Mouse (Mus musculus) stomach, postnatal 0 days (tissue): ENCODE measurements around the gene Kitl. TPM values are rescaled to one million over a fixed set of nuclear protein-coding genes. Genes with fewer than 3 reads are reported as not detected.

Experiments
- ATAC-seq: fragments of 200-750 bp; cut with Nextera tagmentation; 2 replicates; pipeline ENCODE4 v1.8.0; 2017; ENCODE audit not compliant: low FRiP score, low TSS enrichment
- DNase-seq: peaks from one replicate; pipeline ENCODE4 v3.0.0-alpha.2; 2016; ENCODE audit warnings: low spot score
- H3K27ac ChIP-seq: fragments of 300-500 bp; sonication (generic); replicated peaks from 2 replicates; pipeline ENCODE4 v1.5.1; 2014; ENCODE audit warnings: mild to moderate bottlenecking, control low read depth
- H3K27me3 ChIP-seq: fragments of 300-500 bp; sonication (generic); 2 replicates; pipeline ENCODE4 v1.6.1; 2014; ENCODE audit warnings: low read length; ENCODE audit not compliant: control insufficient read depth, insufficient read depth
- H3K36me3 ChIP-seq: fragments of 300-500 bp; sonication (generic); 2 replicates; pipeline ENCODE4 v1.6.1; 2014; ENCODE audit warnings: low read length, mixed read lengths; ENCODE audit not compliant: control insufficient read depth, insufficient read depth
- H3K4me1 ChIP-seq: fragments of 300-500 bp; sonication (generic); replicated peaks from 2 replicates; pipeline ENCODE4 v1.6.1; 2014; ENCODE audit warnings: antibody characterized with exemption; ENCODE audit not compliant: control insufficient read depth, insufficient read depth
- H3K4me2 ChIP-seq: fragments of 300-500 bp; sonication (generic); replicated peaks from 2 replicates; pipeline ENCODE4 v1.6.1; 2014; ENCODE audit warnings: low read depth, mild to moderate bottlenecking, control low read depth, moderate library complexity
- H3K4me3 ChIP-seq: fragments of 300-500 bp; sonication (generic); 2 replicates; pipeline ENCODE4 v1.5.1; 2014; ENCODE audit warnings: low read depth, low read length, control low read depth
- H3K9ac ChIP-seq: fragments of 300-500 bp; sonication (generic); 2 replicates; pipeline ENCODE4 v1.6.1; 2014; ENCODE audit warnings: mild to moderate bottlenecking, low read length, control low read depth, mixed read lengths
- H3K9me3 ChIP-seq: fragments of 300-500 bp; sonication (generic); 2 replicates; pipeline ENCODE4 v1.6.1; 2016; ENCODE audit warnings: low read length; ENCODE audit not compliant: control insufficient read depth
- CTCF ChIP-seq: IDR thresholded peaks from 2 replicates; pipeline ENCODE4 v1.5.1; 2016; ENCODE audit warnings: antibody characterized with exemption, low read depth, mild to moderate bottlenecking, moderate library complexity
- EP300 ChIP-seq: optimal IDR thresholded peaks from 2 replicates; pipeline ENCODE3; 2016; ENCODE audit warnings: antibody characterized with exemption
- WGBS: fragments of 180-500 bp; shearing (Covaris S2); extraction: QIAGEN DNeasy Blood & Tissue Kit; methylation state at CpG from one replicate; pipeline ENCODE4 v1.1.7; 2014; 5-methylcytosine and 5-hydroxymethylcytosine counted together
- microRNA-seq: library from miRNA; unstranded; fragments of <30 nt; microRNA quantifications from one replicate; pipeline ENCODE4, GENCODE M21; 2016
- polyA plus RNA-seq: library from polyadenylated mRNA; unstranded; fragments of >200 nt; fragmentation: Nextera tagmentation; extraction: Ambion mirVana; gene quantifications from 2 replicates; pipeline ENCODE4 v1.2.1, GENCODE M21; 2015

The Kitl gene
- polyA plus RNA-seq, 1 experiment from 2014 or later: 20.6 TPM

DNA sequence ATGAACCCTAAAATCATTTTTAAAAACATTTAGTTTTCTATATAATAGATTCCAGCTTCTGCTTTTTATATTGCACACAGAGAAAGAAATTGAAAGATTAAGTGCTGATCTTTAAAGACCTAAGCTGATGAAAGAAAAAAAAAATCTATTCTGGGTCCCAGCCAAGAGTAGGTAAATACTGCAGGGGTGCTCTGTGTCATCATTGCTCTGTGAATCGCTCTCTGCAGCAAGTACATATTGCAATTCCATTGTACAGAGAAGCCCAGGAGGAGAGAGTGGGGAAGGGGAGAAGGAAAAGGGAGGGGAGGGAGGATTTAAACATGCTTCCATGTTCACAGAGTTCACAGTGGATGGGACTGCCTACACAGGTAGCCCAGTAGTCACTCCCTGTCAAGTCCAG, 116.9 kb downstream of the Kitl start:
- no peak for ATAC-seq
- 41% methylated on average over 1 of the region's 1 CpGs for WGBS
- Histone ChIP-seq H3K4me3 (no peak overlapping the region), H3K9me3 (no peaks in the 10 kb centered on the region), H3K27me3 (no peaks in the 10 kb centered on the region), H3K4me1 (no peaks in the 10 kb centered on the region), H3K27ac (no peak overlapping the region), H3K36me3 (no peaks in the 10 kb centered on the region), H3K4me2 (no peak overlapping the region), H3K9ac (no peak overlapping the region)
- DNase-seq: no peak
- TF ChIP-seq CTCF (no peak), EP300 (no peak)

DNA sequence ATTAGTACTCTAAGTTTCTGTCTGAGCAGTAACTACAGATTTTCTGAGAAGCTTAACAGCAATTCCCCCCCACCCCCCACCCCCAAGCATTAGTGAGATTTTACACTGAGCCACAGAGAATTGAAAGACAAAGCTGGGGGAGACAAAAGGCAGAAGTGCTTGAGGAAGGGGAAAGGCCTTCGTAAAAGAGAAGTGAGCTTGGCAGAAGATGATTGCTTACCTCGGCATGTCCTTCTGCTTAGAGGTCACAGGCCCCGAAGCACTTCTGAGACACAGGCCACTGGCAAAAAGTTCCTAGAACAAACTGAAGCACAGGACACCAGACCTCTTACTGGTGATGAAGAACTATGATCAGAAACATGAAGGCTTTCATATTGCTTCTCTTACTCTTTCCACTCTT, 123.1 kb downstream of the Kitl start:
- Histone ChIP-seq H3K9ac (no peak overlapping the region), H3K4me2 (no peak overlapping the region), H3K27ac (no peak overlapping the region), H3K27me3 (no peaks in the 10 kb centered on the region), H3K9me3 (no peaks in the 10 kb centered on the region), H3K36me3 (no peaks in the 10 kb centered on the region), H3K4me1 (no peaks in the 10 kb centered on the region), H3K4me3 (no peak overlapping the region)
- DNase-seq (no peak), ATAC-seq (no peak)
- WGBS: 80% methylated on average over 3 of the region's 3 CpGs
- TF ChIP-seq EP300 (no peak), CTCF (no peak)

DNA sequence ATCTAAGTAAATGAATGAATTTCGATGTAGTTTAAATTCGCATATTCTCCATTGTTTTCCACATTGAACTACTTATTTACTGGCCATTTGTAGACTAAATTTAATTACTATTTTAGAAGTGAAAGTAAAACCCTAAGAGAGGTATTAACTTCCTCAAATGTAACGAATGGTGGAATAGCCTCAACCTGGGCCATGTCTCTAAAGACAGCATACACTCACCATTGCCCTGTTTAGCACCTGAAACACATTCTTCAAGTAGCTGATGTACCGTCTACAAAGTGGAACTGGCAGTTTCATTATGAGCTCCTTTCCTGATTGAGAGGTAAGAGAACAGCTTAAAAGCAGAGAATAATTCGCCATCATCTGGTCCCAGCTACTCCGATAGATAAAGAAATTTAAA, 132.7 kb downstream of the Kitl start:
- no peak for DNase-seq
- Histone ChIP-seq H3K9me3 (no peaks in the 10 kb centered on the region), H3K4me3 (no peak overlapping the region), H3K4me2 (no peak overlapping the region), H3K9ac (no peak overlapping the region), H3K4me1 (no peaks in the 10 kb centered on the region), H3K27me3 (no peaks in the 10 kb centered on the region), H3K27ac (no peak overlapping the region), H3K36me3 (no peaks in the 10 kb centered on the region)
- TF ChIP-seq EP300 (no peak), CTCF (no peak)
- no peak for ATAC-seq
- WGBS: 77% methylated on average over 6 of the region's 6 CpGs

Small RNA genes lying within 50 kb of the gene (microRNA-seq; reads per million reads assigned to microRNA genes)
- gene Gm22918: not detected
- gene Gm25287: not detected
